Mouse (Mus musculus): ENCODE results near the gene Asphd2.

DNA sequence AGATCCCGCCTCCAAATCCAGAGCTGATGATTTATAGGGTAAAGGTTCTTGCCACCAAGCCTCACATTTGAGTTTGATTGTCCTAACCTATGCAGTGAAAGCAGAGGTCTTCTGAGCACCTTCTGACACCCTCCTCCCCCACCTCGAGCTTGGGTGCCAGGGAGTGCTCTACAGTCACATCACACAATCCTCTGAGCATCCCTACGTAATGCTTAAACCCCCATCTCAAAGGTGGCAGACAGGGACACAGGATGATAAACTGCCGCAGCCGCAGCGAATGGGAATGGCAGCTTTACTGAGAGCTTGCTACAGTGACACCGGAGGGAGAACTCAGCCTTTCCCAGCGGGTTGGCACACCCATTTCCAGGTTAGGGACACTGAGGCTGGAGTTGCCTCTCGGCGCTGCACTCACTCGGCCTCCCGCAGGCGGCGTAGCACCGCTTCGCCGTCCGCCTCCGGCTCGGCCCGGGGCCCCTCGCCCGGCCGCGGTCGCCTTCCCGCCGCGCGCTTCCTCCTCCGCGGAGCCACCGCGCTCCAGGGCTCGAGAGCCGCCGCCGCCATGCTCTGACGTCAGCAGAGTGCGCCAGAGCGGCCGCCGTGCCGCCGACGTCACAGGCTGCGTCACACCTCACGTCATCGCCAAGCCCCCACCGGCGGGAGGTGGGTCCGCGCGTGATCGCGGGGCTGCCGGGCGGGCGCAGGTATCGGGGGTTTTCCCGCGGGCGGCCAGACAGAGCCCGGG is 52.0 kb downstream of the Asphd2 start, which contains the start of the genes Srrd and Hps4:
- TF ChIP-seq CTCF (IDR thresholded peaks at IDR 0.05; ENCODE audit: low read depth, low read length) (no peak), GATA1 (IDR thresholded peaks at IDR 0.05; ENCODE audit: borderline replicate concordance, low read length) (no peak), POLR2AphosphoS5 (IDR thresholded peaks at IDR 0.05; ENCODE audit: insufficient replicate concordance, low read depth, low read length) (no peak), TAL1 (conservative IDR thresholded peaks at IDR 0.05; ENCODE audit: low read depth, low read length) (no peak), GATA2 (IDR thresholded peaks at IDR 0.05; ENCODE audit: borderline replicate concordance, low read depth, low read length) (no peak)

All from G1E (cell line).